Mouse (Mus musculus) limb, embryonic 11.5 days (tissue): ENCODE data around the gene Irak3. TPM values are rescaled to one million over a fixed set of nuclear protein-coding genes. Genes with fewer than 3 reads are reported as not detected.

ENCODE experiments used
- ATAC-seq: fragments of 200-750 bp; cut with Nextera tagmentation; 2 replicates; pipeline ENCODE4 v1.8.0; 2017; ENCODE audit warnings: low read depth; ENCODE audit not compliant: insufficient number of reproducible peaks, low FRiP score, low TSS enrichment
- DNase-seq: peaks from one replicate; pipeline ENCODE4 v3.0.0-alpha.2; 2015; ENCODE audit warnings: low spot score
- H3K27ac ChIP-seq: fragments of 300-500 bp; sonication (generic); replicated peaks from 2 replicates; pipeline ENCODE4 v1.5.1; 2014; ENCODE audit warnings: low read depth, mild to moderate bottlenecking, low read length
- H3K27me3 ChIP-seq: fragments of 300-500 bp; sonication (generic); 2 replicates; pipeline ENCODE4 v1.6.1; 2014; ENCODE audit warnings: mild to moderate bottlenecking, low read length, mixed read lengths; ENCODE audit not compliant: control insufficient read depth, insufficient read depth
- H3K36me3 ChIP-seq: fragments of 300-500 bp; sonication (generic); 2 replicates; pipeline ENCODE4 v1.6.1; 2014; ENCODE audit warnings: mild to moderate bottlenecking, low read length, moderate library complexity, mixed read lengths; ENCODE audit not compliant: control insufficient read depth, insufficient read depth
- H3K4me1 ChIP-seq: fragments of 300-500 bp; sonication (generic); 2 replicates; pipeline ENCODE4 v1.6.1; 2014; ENCODE audit warnings: low read length, mixed read lengths; ENCODE audit not compliant: control insufficient read depth, insufficient read depth
- H3K4me2 ChIP-seq: fragments of 300-500 bp; sonication (generic); 2 replicates; pipeline ENCODE4 v1.6.1; 2014; ENCODE audit warnings: low read depth, mild to moderate bottlenecking, moderate library complexity; ENCODE audit not compliant: severe bottlenecking
- H3K4me3 ChIP-seq: fragments of 300-500 bp; sonication (generic); 2 replicates; pipeline ENCODE4 v1.5.1; 2014; ENCODE audit warnings: low read depth, low read length
- H3K9ac ChIP-seq: fragments of 300-500 bp; sonication (generic); 2 replicates; pipeline ENCODE4 v1.6.1; 2014; ENCODE audit warnings: mild to moderate bottlenecking, low read length
- H3K9me3 ChIP-seq: fragments of 300-500 bp; sonication (generic); 2 replicates; pipeline ENCODE4 v1.6.1; 2016; ENCODE audit warnings: low read length; ENCODE audit not compliant: control insufficient read depth
- WGBS: fragments of 180-500 bp; shearing (Covaris S2); extraction: QIAGEN DNeasy Blood & Tissue Kit; methylation state at CpG from one replicate; pipeline ENCODE4 v1.1.7; 2014; 5-methylcytosine and 5-hydroxymethylcytosine counted together
- polyA plus RNA-seq: library from polyadenylated mRNA; unstranded; fragments of >200 nt; fragmentation: Nextera tagmentation; extraction: Ambion mirVana; gene quantifications from 2 replicates; pipeline ENCODE4 v1.2.1, GENCODE M21; 2014

Gene Irak3
- polyA plus RNA-seq: 0.63 and 0.91 TPM in 2 replicates

DNA sequence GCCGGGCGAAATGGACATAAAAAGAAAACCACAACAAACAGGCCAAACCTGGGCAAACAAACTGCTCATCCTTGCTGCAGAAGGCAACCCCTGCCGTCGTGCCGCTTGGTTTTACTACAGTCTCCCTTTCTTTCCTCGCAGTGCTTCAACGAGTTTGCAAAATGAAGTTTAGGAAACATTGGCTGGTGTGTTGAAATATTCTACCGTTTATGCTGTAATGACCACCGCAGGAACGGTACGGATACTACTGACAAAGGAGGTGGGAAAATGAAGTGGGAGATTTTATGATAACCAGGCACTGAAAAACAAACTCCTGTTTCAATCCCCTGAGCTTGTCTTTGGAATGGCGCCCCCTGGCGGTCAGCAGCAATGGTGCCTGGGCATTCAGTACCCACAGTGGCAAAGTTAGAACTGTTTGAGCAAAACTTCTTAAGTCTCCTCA is at the start of gene Irak3:
Gene Irak3, minus strand, starts transcription at position 170 of the 442 bp plus-strand sequence.
- peak within 1 kb of the TSS; percentile 37 for H3K4me3 ChIP-seq
- no peaks in the 10 kb centered on the region for H3K36me3 ChIP-seq
- peaks cover 11% of the 10 kb centered on the region for H3K27me3 ChIP-seq
- H3K4me1 ChIP-seq: no peaks in the 10 kb centered on the region
- H3K9ac ChIP-seq: peak within 1 kb of the TSS; percentile 50
- no peak within 1 kb of the TSS for H3K27ac ChIP-seq
- DNase-seq (peak; percentile 90), ATAC-seq (0 out of 2 replicates have a peak, but pooled peaks have one; percentile 69)
- 3% methylated on average over 13 of the region's 13 CpGs for WGBS
- H3K9me3 ChIP-seq: no peaks in the 10 kb centered on the region
- H3K4me2 ChIP-seq: peak within 1 kb of the TSS; percentile 84

DNA sequence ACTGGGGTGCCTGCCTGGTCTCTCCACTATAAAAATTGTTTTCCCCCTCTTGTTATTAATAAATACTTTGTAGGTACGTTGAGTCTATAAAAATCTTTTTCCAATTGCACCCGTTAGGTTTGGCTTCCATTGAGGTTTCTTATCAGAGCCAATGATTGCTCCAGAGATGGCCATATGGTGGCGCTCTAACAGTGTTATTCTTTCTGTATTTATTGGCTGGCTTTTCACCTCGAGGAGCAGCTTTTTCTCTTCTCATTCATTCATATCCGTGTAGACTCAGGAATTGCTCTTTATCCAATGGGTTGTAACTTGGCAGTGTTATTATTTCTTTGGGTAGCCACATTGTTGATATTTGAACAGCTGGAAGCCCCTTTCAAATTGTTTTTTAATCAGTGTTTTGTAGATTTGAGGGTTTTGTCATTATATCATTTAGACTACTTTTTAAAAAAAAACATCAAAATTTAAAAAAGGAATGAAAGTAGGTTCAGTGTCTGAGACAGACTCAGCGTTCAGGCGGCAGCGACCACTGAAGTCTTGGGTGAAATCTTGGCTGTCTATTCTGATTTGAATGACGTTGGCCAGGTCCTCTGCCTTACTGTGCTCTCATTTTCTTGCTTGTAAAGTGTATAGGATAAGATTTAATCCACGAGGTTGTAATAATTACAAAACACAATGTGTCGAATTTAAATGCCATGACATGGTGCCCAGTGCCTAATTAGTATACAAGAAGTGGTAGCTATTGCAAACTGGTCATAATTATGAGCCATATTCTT is 49.2 kb upstream of the Irak3 start:
- WGBS: 31% methylated on average over 11 of the region's 11 CpGs
- DNase-seq (peak; percentile 60), ATAC-seq (no peak)
- no peaks in the 10 kb centered on the region for H3K9me3 ChIP-seq
- no peaks in the 10 kb centered on the region for H3K36me3 ChIP-seq
- H3K4me2 ChIP-seq: no peak overlapping the region
- H3K4me1 ChIP-seq: peaks cover 24% of the 10 kb centered on the region
- H3K4me3 ChIP-seq: no peak overlapping the region
- H3K9ac ChIP-seq: no peak overlapping the region
- H3K27me3 ChIP-seq: no peaks in the 10 kb centered on the region
- no peak overlapping the region for H3K27ac ChIP-seq

GRCm38 (mm10) chr10:120246994-120247750 is 45.2 kb upstream of the Irak3 start:
- Histone ChIP-seq H3K4me2 (peak overlapping the region; percentile 3; the same call in 1 of the 2 replicates), H3K27me3 (no peaks in the 10 kb centered on the region), H3K9ac (peak overlapping the region; percentile 18; the same call in 1 of the 2 replicates), H3K9me3 (no peaks in the 10 kb centered on the region), H3K27ac (peak overlapping the region; percentile 81), H3K4me1 (peaks cover 19% of the 10 kb centered on the region), H3K36me3 (no peaks in the 10 kb centered on the region), H3K4me3 (no peak overlapping the region)
- WGBS: 4% methylated on average over 9 of the region's 9 CpGs
- peak; percentile 63; the same call in 1 of the 2 replicates for ATAC-seq
- DNase-seq: peak; percentile 81

GRCm38 (mm10) chr10:120245681-120246080 is 43.8 kb upstream of the Irak3 start:
- Histone ChIP-seq H3K27me3 (no peaks in the 10 kb centered on the region), H3K36me3 (no peaks in the 10 kb centered on the region), H3K9ac (no peak overlapping the region), H3K4me2 (no peak overlapping the region), H3K27ac (no peak overlapping the region), H3K4me3 (no peak overlapping the region), H3K4me1 (peaks cover 20% of the 10 kb centered on the region), H3K9me3 (no peaks in the 10 kb centered on the region)
- no peak for DNase-seq
- WGBS: 69% methylated on average over 5 of the region's 5 CpGs
- no peak for ATAC-seq

DNA sequence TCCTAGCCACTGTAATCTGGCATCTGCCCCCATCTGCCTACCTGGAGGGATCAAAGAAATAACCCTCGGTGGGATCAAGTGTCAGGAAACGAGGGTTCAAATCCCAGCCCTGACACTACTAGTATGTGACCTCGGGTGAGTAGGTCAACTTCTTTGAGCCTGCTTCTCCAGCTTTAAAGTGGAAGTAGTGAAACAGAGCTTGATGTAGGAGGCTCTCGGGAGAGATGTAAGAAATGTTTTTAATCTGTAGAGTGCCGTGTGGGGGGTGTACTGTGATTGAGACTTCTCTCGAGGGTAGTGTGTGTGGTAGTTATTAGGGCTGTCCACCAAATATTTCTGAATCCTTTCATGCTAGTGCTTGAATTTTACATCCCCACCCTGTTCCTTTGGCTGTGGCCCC is 40.5 kb upstream of the Irak3 start:
- DNase-seq: no peak
- Histone ChIP-seq H3K4me2 (no peak overlapping the region), H3K9ac (no peak overlapping the region), H3K36me3 (no peaks in the 10 kb centered on the region), H3K27me3 (no peaks in the 10 kb centered on the region), H3K4me1 (peaks cover 33% of the 10 kb centered on the region), H3K9me3 (no peaks in the 10 kb centered on the region), H3K27ac (no peak overlapping the region), H3K4me3 (no peak overlapping the region)
- 19% methylated on average over 6 of the region's 6 CpGs for WGBS
- no peak for ATAC-seq

DNA sequence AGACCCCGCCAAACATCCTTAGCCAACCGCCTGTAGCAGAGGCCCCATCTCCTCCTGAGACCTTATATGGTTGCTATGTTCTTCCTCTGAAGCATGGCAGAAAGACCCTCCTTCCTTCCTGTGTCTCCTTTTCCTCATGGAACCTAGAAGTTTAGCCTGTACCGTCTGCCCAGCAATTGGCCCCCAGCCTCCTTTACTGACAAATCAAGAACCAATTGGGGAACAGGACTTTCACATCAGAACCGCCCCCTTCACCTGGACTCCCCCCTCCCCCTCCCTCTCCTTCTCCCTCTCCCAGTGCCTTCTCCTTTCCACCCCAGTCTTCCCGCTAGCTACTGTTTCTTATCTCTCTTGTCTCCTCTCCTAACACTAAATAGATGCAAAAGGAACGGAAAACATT is 37.5 kb upstream of the Irak3 start:
- no peak overlapping the region for H3K27ac ChIP-seq
- no peaks in the 10 kb centered on the region for H3K36me3 ChIP-seq
- no peak overlapping the region for H3K4me3 ChIP-seq
- no peaks in the 10 kb centered on the region for H3K27me3 ChIP-seq
- DNase-seq: no peak
- H3K9me3 ChIP-seq: no peaks in the 10 kb centered on the region
- no peak overlapping the region for H3K9ac ChIP-seq
- H3K4me2 ChIP-seq: no peak overlapping the region
- 60% methylated on average over 6 of the region's 6 CpGs for WGBS
- ATAC-seq: no peak
- H3K4me1 ChIP-seq: peaks cover 24% of the 10 kb centered on the region

GRCm38 (mm10) chr10:120238241-120238640 is 36.3 kb upstream of the Irak3 start:
- H3K4me2 ChIP-seq: no peak overlapping the region
- peaks cover 24% of the 10 kb centered on the region for H3K4me1 ChIP-seq
- ATAC-seq (no peak), DNase-seq (no peak)
- 92% methylated on average over 8 of the region's 8 CpGs for WGBS
- H3K9me3 ChIP-seq: no peaks in the 10 kb centered on the region
- H3K27ac ChIP-seq: no peak overlapping the region
- no peak overlapping the region for H3K9ac ChIP-seq
- no peaks in the 10 kb centered on the region for H3K36me3 ChIP-seq
- H3K27me3 ChIP-seq: no peaks in the 10 kb centered on the region
- H3K4me3 ChIP-seq: no peak overlapping the region

DNA sequence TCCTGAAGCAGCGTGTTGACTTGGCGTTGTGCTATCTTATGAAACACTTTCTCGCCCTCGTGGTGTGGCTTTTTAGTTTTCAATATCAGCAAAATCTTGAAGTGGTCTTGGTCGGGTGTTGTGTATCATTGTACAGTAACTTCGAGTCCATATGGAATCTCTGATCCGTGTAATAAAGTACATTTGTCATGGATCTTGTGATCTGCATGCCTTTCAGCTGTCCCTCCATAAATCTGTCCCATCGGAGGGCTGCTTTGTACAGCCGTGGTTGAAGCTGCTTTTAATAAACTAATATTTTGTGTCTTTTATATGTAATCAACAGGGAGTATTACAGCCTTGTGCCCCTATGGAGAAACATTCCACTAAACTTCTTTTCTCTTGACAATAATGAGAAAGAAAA is 34.9 kb upstream of the Irak3 start:
- Histone ChIP-seq H3K36me3 (no peaks in the 10 kb centered on the region), H3K9ac (no peak overlapping the region), H3K4me3 (no peak overlapping the region), H3K4me1 (peaks cover 21% of the 10 kb centered on the region), H3K4me2 (no peak overlapping the region), H3K9me3 (no peaks in the 10 kb centered on the region), H3K27me3 (no peaks in the 10 kb centered on the region), H3K27ac (no peak overlapping the region)
- ATAC-seq: no peak
- DNase-seq: no peak
- 65% methylated on average over 9 of the region's 9 CpGs for WGBS
